Mouse (Mus musculus): ENCODE measurements at regions not wholly inside any gene's neighbourhood (a gene's known extent, or its start where the extent isn't known, plus 50 kb on each side); places are given as distances from the start of the nearest gene placed in this dataset.

GRCm38 (mm10) chr17:45955481-45955880, 76.7 kb downstream of the Vegfa start:
- TF ChIP-seq CTCF (conservative IDR thresholded peaks at IDR 0.05; ENCODE audit: insufficient read depth, insufficient read length, low read depth, low read length) (no peak), POLR2A (IDR thresholded peaks at IDR 0.05; ENCODE audit: low read depth, low read length) (no peak)

Measured in kidney, adult 2 months (tissue).